Mouse (Mus musculus) common myeloid progenitor, adult 5-6 weeks (primary cell): ENCODE results near the gene 1700056E22Rik. TPM values are rescaled to one million over a fixed set of nuclear protein-coding genes. Genes with fewer than 3 reads are reported as not detected.

Experiments used
- ATAC-seq: replicated peaks from 2 replicates; pipeline ENCODE4 v1.8.0; 2016; ENCODE audit warnings: low read depth, mild to moderate bottlenecking, moderate TSS enrichment, inconsistent platforms; ENCODE audit not compliant: poor library complexity, severe bottlenecking
- total RNA-seq: library from RNA; stranded (forward); fragments of 200-1000, 187-1606 nt; gene quantifications from 2 replicates; pipeline ENCODE4 v1.2.3, GENCODE M21; 2017

Gene 1700056E22Rik
- 0.09 and 1.4 TPM in 2 replicates for total RNA-seq

- ATAC-seq, result peak; percentile 93
Measured at GRCm38 (mm10) chr1:184034011-184034557, at the start of gene 1700056E22Rik. Gene 1700056E22Rik (minus strand): TSS chr1:184034301.

GRCm38 (mm10) chr1:184083166-184083565 lies 49.1 kb upstream of the 1700056E22Rik start:
- no peak for ATAC-seq

GRCm38 (mm10) chr1:184082661-184083060 lies 48.6 kb upstream of the 1700056E22Rik start:
- no peak for ATAC-seq

- peak; percentile 65 for ATAC-seq
Measured at GRCm38 (mm10) chr1:184079304-184079703, 45.2 kb upstream of the 1700056E22Rik start.

DNA sequence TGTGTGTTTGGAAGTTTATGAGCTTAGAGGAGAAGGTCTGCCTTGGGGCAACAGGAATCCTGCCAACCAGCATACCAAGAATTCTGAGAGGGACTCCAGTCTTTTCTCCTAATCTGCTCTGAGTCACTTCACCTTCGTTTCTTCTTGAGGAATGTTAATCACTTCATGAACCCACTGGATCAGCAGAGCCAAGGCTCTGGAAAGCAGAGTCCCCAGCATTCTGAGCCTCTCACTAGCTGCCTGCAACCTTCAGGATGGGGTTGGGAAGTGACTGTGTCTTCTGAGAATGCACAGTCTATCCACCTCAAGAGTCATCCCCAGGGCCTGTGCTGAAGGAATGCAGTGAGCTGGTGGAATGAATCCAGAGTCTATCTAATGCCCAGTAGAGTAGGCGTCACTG lies 42.7 kb upstream of the 1700056E22Rik start:
- ATAC-seq, result no peak

GRCm38 (mm10) chr1:184076065-184076464 lies 42.0 kb upstream of the 1700056E22Rik start:
- no peak for ATAC-seq

GRCm38 (mm10) chr1:184068971-184069370 lies 34.9 kb upstream of the 1700056E22Rik start:
- no peak for ATAC-seq

GRCm38 (mm10) chr1:184067704-184068558 lies 33.8 kb upstream of the 1700056E22Rik start:
- no peak for ATAC-seq

DNA sequence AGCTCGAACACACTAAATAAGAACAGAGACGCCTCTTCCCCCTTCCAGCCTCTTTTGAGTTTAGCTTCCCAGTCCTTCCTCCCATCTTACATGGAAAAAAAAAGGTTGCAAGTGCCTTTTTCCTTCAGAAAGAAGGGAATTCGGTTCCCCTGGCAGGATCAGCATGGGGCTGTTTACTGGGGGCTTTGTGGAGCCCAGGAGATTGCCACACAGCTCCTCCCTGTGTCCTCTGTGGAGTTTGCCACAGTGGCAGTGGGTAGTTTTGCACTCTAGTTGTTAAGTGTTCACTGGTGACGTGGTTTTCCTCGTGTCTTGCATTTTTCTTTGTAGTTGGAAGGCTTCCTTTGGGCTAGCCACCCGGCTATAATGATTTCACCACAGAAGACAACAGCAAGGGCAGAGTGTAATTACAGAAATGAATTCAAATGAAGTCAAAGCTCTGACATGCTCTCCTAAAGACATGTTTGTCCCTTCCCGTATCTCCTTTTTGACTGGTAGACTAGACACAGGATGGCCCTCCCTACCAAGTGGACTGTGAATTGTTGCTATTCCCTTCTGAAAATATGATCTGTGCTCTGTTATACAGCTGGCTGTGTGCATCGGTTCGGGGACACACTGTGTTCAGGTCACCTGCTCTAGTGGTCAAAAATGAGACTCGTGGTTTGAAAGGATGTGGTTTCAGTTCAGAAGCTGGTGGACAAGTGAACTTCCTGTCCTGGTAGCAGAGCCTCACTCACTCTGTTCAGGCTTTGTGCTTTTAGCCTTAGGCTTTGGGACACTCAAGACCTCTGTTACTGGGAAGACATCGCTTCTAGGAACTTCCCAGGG lies 32.6 kb upstream of the 1700056E22Rik start:
- peak; percentile 55 for ATAC-seq

DNA sequence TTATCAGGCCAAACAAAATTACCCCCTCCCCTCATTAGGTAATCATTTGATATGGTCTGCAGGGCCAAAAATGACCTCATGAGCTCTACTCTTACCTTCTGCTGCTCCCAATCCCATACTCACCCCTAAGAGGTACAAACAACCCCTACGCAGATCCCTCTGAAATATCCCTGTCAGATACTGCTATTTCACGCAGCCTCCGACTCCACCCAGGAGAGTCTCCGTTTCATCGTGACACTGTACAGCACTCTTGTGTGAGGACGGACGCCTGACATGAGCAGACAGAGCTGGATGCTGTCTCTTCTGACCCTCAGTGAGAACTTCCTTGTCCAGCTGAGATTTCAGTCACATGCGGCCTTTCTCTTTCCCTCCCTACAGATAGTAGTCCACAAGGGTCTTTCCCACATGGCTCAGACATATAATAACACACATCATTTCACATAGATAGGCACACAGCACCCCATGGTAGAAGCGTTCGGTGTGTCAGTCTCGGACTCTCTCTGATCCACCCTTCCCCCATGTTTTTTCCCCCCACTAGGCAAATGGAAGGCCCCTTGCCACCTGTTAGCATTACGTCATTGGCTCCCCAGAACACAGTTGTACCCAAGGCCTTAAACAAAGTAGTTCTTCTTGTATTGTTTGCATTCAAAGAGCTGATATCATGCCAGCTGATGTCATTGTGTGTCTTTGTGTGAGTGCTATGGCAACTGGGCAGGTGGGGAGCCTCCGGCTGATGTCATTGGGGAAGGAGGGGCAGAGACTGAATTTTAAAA lies 31.7 kb upstream of the 1700056E22Rik start:
- ATAC-seq, result no peak

- 0 out of 2 replicates have a peak, but pooled peaks have one; percentile 16 for ATAC-seq
Measured at GRCm38 (mm10) chr1:184064306-184064705, 30.2 kb upstream of the 1700056E22Rik start.

- ATAC-seq, result no peak
Measured at GRCm38 (mm10) chr1:184061901-184062300, 27.8 kb upstream of the 1700056E22Rik start.

DNA sequence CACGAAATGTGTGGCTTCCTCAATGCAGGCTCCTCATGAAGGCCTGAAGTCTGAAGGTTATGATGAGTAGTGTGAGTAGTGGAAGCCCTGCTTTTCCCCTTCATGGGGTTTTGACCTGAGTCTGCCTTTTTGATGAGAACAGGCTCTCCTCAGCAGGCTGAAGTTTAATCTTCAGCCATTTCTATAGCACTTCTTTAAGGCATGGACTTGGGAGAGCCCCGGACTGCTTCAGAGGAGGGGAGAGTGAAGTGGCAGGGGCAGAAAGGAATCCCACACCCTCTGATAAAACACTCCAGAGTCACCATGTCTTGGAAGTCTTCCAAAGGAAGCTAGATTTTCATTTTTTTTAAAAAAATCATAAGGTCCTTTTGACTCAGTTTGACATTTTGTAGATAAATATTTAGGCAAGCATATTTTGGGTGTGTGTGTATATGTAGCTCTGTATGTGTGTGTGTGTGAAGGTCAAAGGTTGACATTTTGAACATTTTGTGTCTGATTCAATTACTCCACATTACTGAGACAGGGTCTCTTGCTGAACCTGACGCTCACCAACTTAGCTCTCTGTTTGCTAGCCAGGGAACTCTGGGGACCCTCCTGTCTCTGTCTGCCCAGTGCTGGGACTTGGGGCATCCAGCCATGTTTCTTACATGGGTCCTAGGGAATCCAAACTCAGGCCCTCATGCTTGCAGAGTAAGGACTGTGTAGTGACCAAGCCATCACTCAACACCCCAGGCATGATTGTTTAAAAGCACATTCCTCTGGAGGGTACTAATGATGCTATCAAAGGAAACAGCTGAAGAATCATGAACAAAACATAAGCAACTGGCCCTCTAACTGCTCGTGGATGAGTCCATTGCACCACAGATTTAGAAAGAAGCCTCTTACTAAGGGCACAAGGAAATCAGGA lies 27.0 kb upstream of the 1700056E22Rik start:
- ATAC-seq, result peak; percentile 50

DNA sequence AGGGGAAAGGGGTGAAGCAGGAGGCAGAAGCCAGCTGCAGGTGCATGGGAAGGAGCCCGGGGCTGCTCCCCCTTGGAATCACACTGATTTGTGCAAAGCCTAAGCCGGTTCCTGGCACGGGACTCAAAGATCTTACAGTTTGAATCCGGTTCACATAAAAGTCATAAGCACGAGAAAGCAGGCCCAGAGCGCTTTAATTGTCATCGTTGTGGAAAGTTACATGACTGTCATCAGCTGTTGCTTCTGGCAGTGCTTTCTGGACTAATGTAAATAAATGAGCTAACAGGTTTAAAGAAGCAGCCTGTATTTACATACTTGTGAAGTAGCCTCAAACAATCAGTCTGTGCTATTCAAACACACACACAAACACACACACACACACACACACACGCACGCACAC lies 26.3 kb upstream of the 1700056E22Rik start:
- no peak for ATAC-seq

DNA sequence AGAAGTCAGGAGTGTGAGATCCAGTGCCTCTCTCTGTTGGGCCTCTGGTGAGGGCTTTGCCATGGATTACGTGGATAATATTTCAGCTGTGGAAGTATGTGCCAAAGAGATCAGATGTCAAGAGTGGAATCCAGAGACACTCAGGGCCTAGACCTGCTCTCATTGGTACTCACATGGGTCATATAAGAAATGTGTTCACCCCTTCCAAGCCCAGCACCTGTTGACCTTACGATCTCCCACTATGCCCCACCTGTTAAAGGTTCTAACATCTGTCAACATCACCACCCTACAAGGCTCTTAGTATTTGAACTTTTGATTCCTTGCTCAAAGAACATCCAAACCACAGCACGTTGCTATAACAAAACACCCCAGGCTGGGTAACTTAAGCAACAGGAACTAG lies 25.7 kb upstream of the 1700056E22Rik start:
- ATAC-seq, result no peak

GRCm38 (mm10) chr1:184058206-184058605 lies 24.1 kb upstream of the 1700056E22Rik start:
- no peak for ATAC-seq

DNA sequence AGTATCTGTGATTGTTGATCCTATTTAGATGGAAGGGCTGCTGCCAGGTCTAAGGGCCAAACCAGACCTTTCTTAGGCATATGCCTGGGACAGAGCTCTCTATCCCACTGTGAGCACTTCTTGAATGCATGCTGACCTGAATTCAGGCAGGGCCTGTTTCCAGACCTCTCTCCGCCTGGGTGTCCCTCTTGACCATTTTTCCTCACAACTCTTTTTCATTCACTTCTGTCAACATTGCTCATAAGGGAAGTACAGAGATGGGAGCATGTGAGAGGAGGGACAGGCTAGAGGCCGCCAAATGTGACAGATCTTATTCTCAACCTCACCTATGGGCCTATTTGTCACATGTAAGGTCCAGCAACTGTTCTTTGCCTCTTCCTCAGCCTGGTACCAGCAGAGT lies 20.1 kb upstream of the 1700056E22Rik start:
- ATAC-seq, result no peak

DNA sequence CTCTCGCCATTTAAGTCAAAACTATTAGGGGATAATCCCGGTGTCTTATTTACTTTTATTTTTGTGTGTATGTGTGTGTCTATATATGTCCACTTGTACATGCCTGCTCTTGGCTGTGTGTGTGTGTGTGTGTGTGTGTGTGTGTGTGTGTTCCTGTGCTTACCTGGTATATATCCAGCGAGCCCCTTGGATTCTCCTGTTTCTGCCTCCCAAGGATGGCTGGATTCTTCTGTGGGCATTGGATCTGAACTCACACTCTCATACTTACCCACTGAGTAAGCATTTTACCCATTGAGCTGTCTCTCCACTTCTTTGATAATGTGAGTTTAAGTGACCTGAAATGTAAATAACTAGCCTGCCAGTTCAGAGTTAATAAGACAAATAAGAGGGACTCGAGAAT lies 19.6 kb upstream of the 1700056E22Rik start:
- ATAC-seq, result no peak

- ATAC-seq, result no peak
Measured at GRCm38 (mm10) chr1:184053141-184053540, 19.0 kb upstream of the 1700056E22Rik start.
